Mouse (Mus musculus) small intestine, adult 2 months (tissue): Measurements from ENCODE around the gene Eya3. TPM values are rescaled to one million over a fixed set of nuclear protein-coding genes. Genes with fewer than 3 reads are reported as not detected.
"Not testable (repeated sequence)": the region's sequence is repeated elsewhere in the genome, so short reads cannot be mapped to it uniquely, and the experiment has no call there.

Source experiments
- H3K27ac ChIP-seq: fragments of 200-500 bp; 2 replicates; pipeline ENCODE4 v1.5.1; 2012; ENCODE audit warnings: low read depth, low read length, control low read depth, inconsistent platforms; ENCODE audit not compliant: insufficient read depth
- H3K27me3 ChIP-seq: fragments of 200-500 bp; 2 replicates; pipeline ENCODE4 v1.6.1; 2012; ENCODE audit warnings: mild to moderate bottlenecking, moderate library complexity, low read length, inconsistent platforms; ENCODE audit not compliant: control insufficient read depth, insufficient read depth
- H3K36me3 ChIP-seq: fragments of 200-500 bp; 2 replicates; pipeline ENCODE4 v1.6.1; 2012; ENCODE audit warnings: mild to moderate bottlenecking, low read length, control low read depth, inconsistent platforms; ENCODE audit not compliant: control insufficient read depth, insufficient read depth
- H3K4me1 ChIP-seq: fragments of 200-500 bp; 2 replicates; pipeline ENCODE4 v1.6.1; 2012; ENCODE audit warnings: low read length, inconsistent platforms, mixed read lengths; ENCODE audit not compliant: control insufficient read depth, insufficient read depth, insufficient read length
- H3K4me3 ChIP-seq: fragments of 200-500 bp; 2 replicates; pipeline ENCODE4 v1.5.1; 2012; ENCODE audit warnings: low read depth, mild to moderate bottlenecking, control low read depth, inconsistent platforms, low read length, moderate library complexity
- CTCF ChIP-seq: fragments of 200-500 bp; IDR thresholded peaks from 2 replicates; pipeline ENCODE4 v1.5.1; 2012; ENCODE audit warnings: low read depth, mild to moderate bottlenecking, control low read depth, inconsistent platforms, low read length, moderate library complexity, mixed read lengths; ENCODE audit not compliant: insufficient replicate concordance, insufficient read length; ENCODE audit errors: extremely low read depth
- POLR2A ChIP-seq: fragments of 200-500 bp; IDR thresholded peaks from 2 replicates; pipeline ENCODE4 v1.6.1; 2012; ENCODE audit warnings: low read depth, mild to moderate bottlenecking, control low read depth, inconsistent platforms, low read length, moderate library complexity
- WGBS: fragments of 180-500 bp; shearing (Covaris S2); methylation state at CpG from one replicate; pipeline ENCODE4 v1.1.7; 2018; 5-methylcytosine and 5-hydroxymethylcytosine counted together
- polyA plus RNA-seq: library from polyadenylated mRNA; depleted of rRNA; stranded (reverse); fragments of >200 nt; gene quantifications from 2 replicates; pipeline ENCODE4 v1.2.3, GENCODE M21; 2012; rRNA removed

Eya3 gene
- polyA plus RNA-seq, result 13.3 and 20.7 TPM in 2 replicates

GRCm38 (mm10) chr4:132638461-132639190 lies at the start of gene Eya3:
TSS of gene Eya3 (plus strand) at chr4:132638987.
- H3K4me1 ChIP-seq, result no peaks in the 10 kb centered on the region
- WGBS, result 1% methylated on average over 41 of the region's 41 CpGs
- H3K4me3 ChIP-seq, result peak within 1 kb of the TSS; percentile 92
- H3K27ac ChIP-seq, result peak within 1 kb of the TSS; percentile 32
- no peaks in the 10 kb centered on the region for H3K27me3 ChIP-seq
- H3K36me3 ChIP-seq, result peaks cover 3% of the 10 kb centered on the region
- TF ChIP-seq POLR2A, result peak; percentile 65; the same call in 1 of the 2 replicates
- TF ChIP-seq CTCF, result no peak

- Histone ChIP-seq H3K36me3 (no peaks in the 10 kb centered on the region), H3K27ac (no peak overlapping the region), H3K4me3 (no peak overlapping the region), H3K4me1 (no peaks in the 10 kb centered on the region), H3K27me3 (no peaks in the 10 kb centered on the region)
- 72% methylated on average over 10 of the region's 10 CpGs for WGBS
- TF ChIP-seq POLR2A (no peak), CTCF (no peak)
These were observed 48.1 kb upstream of the Eya3 start for GRCm38 (mm10) chr4:132590642-132591041.

- H3K4me1 ChIP-seq, result no peaks in the 10 kb centered on the region
- peak overlapping the region; percentile 31; the same call in 1 of the 2 replicates for H3K27ac ChIP-seq
- H3K27me3 ChIP-seq, result no peaks in the 10 kb centered on the region
- WGBS, result 84% methylated on average over 9 of the region's 9 CpGs
- no peaks in the 10 kb centered on the region for H3K36me3 ChIP-seq
- TF ChIP-seq POLR2A (no peak), CTCF (no peak)
- no peak overlapping the region for H3K4me3 ChIP-seq
These were observed 45.8 kb upstream of the Eya3 start for GRCm38 (mm10) chr4:132592958-132593357.

GRCm38 (mm10) chr4:132594191-132594590 lies 44.6 kb upstream of the Eya3 start:
- WGBS, result 29% methylated on average over 4 of the region's 4 CpGs
- no peaks in the 10 kb centered on the region for H3K36me3 ChIP-seq
- TF ChIP-seq CTCF (no peak), POLR2A (no peak)
- no peak overlapping the region for H3K4me3 ChIP-seq
- H3K27ac ChIP-seq, result no peak overlapping the region
- no peaks in the 10 kb centered on the region for H3K27me3 ChIP-seq
- H3K4me1 ChIP-seq, result no peaks in the 10 kb centered on the region

GRCm38 (mm10) chr4:132598861-132599260 lies 39.9 kb upstream of the Eya3 start:
- 78% methylated on average over 2 of the region's 2 CpGs for WGBS
- TF ChIP-seq POLR2A, result no peak
- TF ChIP-seq CTCF, result no peak
- H3K27me3 ChIP-seq, result no peaks in the 10 kb centered on the region

GRCm38 (mm10) chr4:132599764-132600163 lies 39.0 kb upstream of the Eya3 start:
- H3K36me3 ChIP-seq, result no peaks in the 10 kb centered on the region
- H3K27me3 ChIP-seq, result no peaks in the 10 kb centered on the region
- H3K4me3 ChIP-seq, result no peak overlapping the region
- TF ChIP-seq CTCF (no peak), POLR2A (no peak)
- 86% methylated on average over 3 of the region's 3 CpGs for WGBS
- no peaks in the 10 kb centered on the region for H3K4me1 ChIP-seq
- no peak overlapping the region for H3K27ac ChIP-seq

More at GRCm38 (mm10) chr4:132598861-132599260, 39.9 kb upstream of the Eya3 start:
- Histone ChIP-seq H3K4me1 (no peaks in the 10 kb centered on the region), H3K4me3 (no peak overlapping the region), H3K27ac (no peak overlapping the region), H3K36me3 (no peaks in the 10 kb centered on the region)

GRCm38 (mm10) chr4:132600465-132600864 lies 38.3 kb upstream of the Eya3 start:
- H3K4me3 ChIP-seq, result no peak overlapping the region
- no peaks in the 10 kb centered on the region for H3K36me3 ChIP-seq
- no peaks in the 10 kb centered on the region for H3K27me3 ChIP-seq
- TF ChIP-seq POLR2A (no peak), CTCF (no peak)
- 79% methylated on average over 6 of the region's 6 CpGs for WGBS
- H3K4me1 ChIP-seq, result peaks cover under 1% of the 10 kb centered on the region; the same call in 1 of the 2 replicates
- no peak overlapping the region for H3K27ac ChIP-seq

- H3K27ac ChIP-seq, H3K4me1 ChIP-seq, H3K36me3 ChIP-seq, H3K27me3 ChIP-seq, H3K4me3 ChIP-seq: not testable (repeated sequence)
- WGBS, result 75% methylated on average over 5 of the region's 5 CpGs
These were observed 37.5 kb upstream of the Eya3 start for GRCm38 (mm10) chr4:132601242-132601641.
